Mouse (Mus musculus): Measurements from ENCODE around the gene Myog. TPM values are rescaled to one million over a fixed set of nuclear protein-coding genes. Genes with fewer than 3 reads are reported as not detected.
A peak's percentile ranks its signal among the peaks of the same experiment; 100 is the strongest.
"Not testable (repeated sequence)": the region's sequence is repeated elsewhere in the genome, so short reads cannot be mapped to it uniquely, and the experiment has no call there.

Myog gene
- total RNA-seq (2021) = 10 to 100 TPM; 16.2 to 26.0 TPM
- long read RNA-seq, experiment 1, transcript Myog-201 (3 exons, 1,495 nt) = major isoform, 44 of 48 reads
- long read RNA-seq, experiment 1, partial matches to known transcripts = 0 of 48 reads
- long read RNA-seq, experiment 1, other reads (novel, unspliced or antisense) = 4 of 48 reads
- long read RNA-seq, experiment 2, transcript Myog-201 (3 exons, 1,495 nt) = major isoform, 58 of 63 reads
- long read RNA-seq, experiment 2, partial matches to known transcripts = 5 of 63 reads
- long read RNA-seq, experiment 2, other reads (novel, unspliced or antisense) = 0 of 63 reads

DNA sequence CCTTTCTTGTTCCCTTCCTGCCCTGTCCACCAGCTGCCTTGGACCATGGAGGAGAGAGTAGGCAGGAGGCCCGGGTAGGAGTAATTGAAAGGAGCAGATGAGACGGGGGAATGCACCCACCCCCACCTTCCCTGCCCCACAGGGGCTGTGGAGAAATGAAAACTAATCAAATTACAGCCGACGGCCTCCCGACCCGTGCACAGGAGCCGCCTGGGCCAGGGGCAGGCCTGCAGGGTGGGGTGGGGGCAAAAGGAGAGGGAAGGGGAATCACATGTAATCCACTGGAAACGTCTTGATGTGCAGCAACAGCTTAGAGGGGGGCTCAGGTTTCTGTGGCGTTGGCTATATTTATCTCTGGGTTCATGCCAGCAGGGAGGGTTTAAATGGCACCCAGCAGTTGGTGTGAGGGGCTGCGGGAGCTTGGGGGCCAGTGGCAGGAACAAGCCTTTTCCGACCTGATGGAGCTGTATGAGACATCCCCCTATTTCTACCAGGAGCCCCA is at the start of gene Myog:
Myog (plus strand) TSS at position 392 of the 502 bp plus-strand sequence.
- peak; percentile 75 for DNase-seq

DNA sequence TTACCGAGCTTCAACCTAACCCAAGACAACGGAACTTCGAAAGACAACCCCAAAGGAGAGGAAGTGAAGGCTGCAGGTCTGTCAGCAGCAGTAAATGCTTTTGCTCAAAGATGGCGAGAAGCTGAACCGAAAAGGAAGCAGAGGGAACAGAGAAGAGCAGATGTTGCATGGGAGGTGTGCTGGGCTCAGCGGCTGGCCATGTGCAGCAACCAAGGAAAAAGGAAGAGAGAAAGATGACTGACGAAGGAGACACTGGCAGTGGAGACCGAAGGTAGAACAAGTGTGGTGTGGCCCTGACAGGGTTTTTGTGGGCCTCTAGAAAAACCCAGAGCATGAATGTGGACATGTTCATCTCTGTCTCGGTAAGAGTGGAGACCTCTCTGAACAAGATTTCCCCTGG is 49.1 kb upstream of the Myog start:
- DNase-seq = no peak

DNA sequence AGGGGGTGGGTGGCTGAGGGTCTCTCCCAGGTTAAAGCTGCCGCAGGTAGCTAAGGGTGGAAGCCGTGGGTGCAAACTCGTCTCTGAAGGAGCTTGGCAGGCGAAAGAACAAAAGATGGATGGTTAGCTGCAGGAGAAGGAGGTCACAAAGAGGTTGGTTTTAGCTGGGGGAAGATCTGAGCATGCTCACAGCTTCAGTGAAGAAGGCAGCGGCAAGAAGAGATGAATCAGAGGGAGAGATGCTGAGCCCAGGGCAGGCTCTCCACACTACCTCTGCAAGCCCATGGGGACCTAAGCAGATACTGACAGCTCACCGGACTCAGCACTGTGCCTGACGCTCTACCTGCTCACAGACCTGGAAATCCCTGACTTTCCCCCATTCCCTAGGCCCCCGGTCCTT is 48.5 kb upstream of the Myog start:
- no peak for DNase-seq

DNA sequence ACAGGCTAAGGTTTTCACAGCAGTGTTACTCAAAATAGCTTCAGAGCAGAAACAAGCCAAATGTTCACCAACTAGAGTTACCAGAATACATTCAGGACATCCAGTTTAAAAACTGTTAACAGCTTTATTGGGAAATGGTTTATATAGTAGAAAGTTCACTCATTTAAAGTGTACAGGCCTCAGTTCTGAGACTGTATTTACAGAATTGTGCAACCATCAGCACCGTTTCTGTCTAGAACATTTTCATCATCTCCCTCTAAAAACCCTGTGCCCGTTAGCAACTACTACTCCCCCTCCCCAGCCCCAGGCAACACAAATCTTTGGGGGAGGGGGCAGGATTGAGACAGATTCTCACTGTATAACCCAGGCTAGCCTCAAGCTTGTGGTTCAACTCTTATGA is 47.5 kb upstream of the Myog start:
- no peak for DNase-seq

DNA sequence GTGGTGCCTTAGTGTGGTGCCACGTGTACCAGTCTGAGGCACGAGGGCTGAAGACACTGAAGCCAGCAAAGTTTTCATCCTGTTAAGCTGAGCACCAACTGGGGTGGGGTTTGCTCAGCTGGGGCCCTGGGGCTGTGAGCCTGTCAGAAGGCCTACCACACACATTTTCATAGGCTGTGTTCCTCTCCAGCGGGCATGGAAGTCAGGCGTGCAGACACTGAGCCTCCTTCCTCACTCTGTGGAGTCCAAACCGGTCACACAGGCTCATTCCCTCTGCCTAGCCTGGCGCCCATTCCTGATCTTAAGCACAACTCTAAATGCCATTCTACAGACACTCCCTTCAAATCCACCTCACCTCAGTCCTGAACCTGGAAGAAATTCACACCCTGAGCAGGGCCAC is 46.3 kb upstream of the Myog start:
- DNase-seq = no peak

DNA sequence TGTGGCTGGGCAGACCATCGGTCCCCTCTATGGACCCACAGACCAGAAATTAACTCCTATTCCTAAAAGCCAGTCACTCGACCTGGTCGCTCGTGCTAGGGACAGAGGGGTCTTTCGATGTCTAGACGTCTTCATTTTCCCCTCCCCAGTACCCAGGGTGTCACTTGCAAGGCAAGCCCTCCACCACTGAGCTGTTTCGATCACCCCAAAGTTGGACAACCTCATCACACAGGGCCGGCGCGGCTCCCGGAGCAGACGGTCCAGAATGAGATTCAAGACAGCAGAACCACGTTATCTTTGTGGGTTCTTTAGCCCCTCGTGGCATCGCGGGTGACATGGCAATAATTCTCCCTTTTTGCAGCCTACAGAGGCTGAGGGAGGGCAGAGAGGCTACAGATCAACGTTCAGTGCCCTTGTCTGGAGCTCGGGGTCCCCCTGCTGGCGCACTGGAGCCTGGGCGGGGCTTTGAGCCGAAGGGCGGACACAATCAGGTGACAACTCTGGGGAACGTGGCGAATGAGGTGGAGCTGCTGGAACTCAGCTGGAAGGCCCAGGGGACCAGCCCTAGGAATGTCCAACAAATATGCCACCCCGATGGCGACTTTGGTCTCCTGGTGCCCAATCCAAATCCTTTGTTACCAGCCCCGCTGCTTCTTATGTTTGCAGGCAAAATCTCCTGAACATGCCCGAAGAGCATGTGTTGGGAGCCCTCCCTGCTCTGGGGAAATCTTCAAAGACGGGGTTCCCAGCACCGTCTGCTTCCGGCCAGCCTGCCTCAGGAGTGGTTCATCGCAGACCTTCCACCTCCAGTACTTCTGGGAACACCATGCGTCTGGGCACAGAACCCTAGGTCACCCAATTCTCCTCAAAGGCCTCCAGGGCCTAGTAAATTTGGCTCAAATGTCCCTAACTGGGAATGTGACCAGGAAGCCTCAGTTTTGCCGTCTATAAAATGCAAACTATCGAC is 45.6 kb upstream of the Myog start:
- peak; percentile 79 for DNase-seq

DNA sequence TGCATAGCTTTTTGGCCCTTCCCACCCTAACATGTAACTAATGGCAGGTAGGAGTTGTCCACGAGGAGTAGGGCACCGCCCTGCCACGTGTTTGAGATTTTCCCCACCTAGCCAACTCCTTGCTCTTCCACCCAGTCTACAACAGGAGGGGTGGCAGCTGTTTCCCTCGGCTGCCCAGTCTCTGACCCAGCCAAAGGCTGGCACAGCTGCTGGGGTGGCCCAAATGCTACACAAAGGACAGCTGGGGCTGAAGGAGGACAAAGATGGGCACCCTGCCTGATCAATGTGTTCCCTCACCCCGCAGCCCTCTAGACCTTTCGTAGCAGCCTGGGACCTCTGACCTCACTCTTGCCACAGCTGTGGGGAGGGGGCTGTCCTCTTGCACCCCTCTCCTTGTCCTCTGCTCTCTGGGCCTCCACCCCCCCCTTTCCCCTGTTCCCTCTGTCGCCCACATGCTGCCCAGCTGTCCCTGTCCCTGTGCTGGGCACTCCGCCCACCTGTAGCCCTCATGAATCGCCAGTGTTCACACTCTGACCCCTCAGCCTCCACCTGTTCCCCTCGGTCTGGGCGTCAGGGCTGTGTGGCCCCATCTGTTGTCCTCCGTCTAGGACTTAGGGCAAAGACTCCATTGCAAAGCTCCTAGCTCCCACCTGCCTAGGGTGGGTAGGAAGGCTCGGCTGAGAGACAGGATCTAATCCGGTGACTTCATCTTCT is 44.6 kb upstream of the Myog start:
- DNase-seq = peak; percentile 33

DNA sequence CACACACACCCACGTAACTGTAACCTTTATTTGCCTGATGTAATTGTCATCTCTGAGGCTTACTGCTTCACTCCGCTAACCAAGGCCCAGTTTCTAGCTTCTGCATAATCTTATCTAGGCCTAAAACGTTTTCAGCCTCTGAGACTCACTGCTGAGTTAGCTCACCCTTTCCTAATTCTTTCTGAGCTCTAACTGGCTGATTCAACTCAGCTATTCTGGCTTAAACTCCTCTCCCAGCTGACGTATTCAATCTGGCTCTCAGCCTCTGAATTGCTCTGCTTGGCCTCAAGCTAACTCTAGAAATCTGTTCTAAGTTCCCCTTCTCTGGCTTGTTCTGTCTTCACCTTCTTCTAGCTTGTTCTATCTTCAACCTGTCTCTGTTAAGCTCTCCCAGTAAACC is 43.2 kb upstream of the Myog start:
- no peak for DNase-seq

DNA sequence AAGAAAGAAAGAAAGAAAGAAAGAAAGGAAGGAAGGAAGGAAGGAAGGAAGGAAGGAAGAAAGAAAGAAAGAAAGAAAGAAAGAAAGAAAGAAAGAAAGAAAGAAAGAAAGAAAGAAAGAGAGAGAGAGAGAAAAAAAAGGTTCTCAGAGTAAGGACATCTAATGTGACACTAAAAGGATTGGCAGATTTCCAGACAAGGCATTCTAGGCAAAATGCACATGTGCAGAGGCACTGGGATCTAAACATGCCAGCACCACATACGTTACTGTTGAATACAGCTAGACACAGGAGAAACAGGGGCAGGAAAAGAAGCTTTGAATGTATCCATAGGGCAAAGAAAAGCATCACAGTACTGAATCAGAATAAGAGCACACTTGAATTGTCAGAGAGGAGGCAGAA is 40.1 kb upstream of the Myog start:
- DNase-seq = not testable (repeated sequence)

DNA sequence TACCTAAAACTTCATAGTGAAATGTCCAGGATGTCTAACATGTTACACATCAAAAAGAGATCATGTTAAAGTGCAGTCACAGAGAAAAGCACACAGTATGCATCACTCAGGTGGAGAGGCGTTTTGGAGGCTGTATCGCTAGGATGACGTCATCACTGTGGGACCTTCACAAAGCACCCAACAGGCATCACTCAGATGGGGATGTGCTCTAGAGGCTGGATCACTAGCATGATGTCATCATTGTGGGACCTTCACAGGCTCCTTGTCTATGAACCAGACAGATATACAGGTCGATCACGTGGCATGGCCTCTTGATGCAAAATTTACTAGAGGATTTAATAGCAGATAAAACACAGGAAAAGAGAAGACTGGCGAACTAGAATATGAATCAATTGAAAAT is 25.4 kb upstream of the Myog start:
- DNase-seq = no peak

DNA sequence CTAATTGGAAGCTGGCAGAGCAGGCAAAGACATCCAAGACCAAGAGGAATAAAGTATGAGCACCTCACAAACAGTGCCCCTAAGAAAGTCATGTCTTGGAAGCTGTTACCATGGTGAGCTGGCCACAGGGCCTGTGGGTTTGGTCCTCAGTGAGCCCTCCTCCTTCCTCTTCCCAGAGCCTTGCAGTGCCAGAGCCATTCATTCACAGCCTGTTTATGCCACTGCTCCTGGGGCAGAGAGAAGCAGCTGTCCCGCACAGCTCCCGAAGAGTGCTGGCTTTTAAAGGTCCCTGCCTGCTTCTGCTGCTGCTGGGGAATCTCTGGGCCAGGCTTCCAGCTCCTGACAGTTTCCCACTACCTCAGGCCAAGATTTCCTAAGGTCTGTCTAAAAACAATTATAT is 24.0 kb upstream of the Myog start:
- DNase-seq = no peak

DNA sequence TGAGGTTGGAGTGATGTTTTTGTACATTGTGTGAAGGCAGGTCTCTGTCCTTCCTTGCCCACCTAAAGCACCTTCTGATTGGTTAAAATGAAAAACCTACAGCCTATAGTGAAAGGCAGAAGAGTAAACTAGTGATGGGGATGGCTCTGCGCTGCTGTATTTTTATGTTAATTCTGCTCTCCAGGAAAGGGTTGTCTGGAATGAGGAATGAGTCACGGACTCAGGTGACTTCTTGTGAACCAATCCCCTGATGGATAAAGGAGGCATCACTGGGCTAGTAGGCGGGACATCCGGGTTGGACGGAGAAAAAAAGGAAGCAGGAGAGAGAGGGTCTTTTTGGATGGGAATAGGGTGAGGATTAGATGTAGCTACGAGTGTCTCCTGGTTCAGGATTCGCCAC is 19.8 kb upstream of the Myog start:
- no peak for DNase-seq

DNA sequence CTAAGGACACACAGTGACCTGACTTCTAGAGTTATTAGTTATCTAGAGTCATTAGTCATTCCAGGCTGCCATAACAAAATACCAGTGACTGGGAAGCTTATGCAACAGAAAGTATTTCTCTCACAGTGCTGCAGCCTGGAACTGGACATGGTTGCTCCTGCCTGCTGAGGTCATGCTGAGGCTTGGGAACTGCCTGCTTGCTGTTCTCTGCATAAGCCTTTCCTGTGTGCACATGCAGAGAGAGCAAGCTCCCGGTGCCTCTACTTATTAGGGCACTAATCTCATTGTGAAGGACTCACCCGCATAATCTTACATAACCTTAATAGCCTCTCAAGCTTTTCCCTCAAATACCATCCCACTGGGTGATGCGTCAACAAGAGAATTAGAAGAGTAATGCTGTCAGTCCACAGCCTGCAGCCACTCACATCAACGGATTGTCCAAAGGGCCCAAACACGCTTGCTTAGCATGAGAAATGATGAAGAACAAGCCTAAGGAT is 17.0 kb upstream of the Myog start:
- no peak for DNase-seq

DNA sequence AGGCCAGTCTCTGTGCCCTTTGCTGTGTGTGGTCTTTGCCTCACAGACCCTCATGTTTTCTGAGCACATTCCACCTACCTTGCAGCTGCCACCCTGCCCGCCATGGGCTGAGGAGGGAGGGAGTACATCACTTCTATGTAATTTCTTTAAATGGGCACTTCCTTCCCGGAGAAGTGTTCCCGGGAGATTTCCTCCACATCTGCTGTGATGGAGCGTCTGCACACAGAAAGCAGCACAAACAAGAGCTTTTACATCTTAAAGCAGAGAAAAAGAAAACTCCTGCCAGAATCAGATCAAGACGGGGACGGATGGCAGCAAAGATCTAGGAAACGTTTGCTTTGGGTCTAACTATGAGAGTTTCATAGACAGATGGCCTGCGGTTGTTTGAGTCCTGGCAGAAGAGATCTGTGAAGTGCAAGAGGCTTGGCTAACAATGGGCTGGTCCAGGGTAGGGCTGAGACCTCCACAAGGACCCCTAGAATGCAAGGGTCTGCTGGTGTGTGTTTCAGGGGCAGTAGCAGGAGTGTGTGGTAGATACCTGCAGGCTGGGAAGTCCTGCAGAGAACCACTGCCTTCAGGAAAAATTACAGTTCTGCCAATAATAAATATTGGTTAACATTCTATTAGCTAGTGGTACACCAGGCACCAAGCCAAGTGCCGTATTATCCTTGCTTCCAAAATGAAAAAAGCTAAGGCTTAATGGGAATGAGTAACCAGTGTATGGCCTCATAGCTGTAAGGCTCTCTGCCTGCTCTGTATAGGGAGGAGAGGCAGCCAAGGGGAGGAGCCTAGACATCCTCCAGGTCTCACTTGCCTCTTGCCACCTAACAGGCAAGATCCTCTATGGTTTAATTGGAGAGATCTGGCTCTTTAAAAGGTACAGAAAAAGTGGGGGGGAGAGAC is 16.0 kb upstream of the Myog start:
- DNase-seq = no peak

DNA sequence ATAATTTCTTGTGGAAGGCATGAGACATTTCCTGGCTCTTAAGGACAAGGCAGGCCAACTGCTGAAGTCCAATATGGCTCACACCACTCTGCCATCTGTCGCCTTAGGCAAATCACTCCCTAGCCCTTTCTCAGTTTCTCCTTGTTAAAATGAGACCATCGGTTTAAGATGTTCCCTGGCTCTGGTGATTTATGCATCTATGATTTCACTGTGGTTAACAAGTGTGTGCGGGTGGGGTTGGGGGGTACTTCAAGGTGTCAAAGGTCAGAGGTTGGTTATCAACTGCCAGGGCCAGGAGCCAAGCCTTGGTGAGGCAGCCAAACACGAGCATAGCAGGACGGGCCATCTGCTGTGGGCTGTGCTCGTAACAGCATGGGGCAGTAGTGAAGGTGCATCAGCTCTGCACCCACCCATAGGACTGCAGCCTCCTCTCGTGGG is 15.3 kb upstream of the Myog start:
- peak; percentile 59 for DNase-seq

DNA sequence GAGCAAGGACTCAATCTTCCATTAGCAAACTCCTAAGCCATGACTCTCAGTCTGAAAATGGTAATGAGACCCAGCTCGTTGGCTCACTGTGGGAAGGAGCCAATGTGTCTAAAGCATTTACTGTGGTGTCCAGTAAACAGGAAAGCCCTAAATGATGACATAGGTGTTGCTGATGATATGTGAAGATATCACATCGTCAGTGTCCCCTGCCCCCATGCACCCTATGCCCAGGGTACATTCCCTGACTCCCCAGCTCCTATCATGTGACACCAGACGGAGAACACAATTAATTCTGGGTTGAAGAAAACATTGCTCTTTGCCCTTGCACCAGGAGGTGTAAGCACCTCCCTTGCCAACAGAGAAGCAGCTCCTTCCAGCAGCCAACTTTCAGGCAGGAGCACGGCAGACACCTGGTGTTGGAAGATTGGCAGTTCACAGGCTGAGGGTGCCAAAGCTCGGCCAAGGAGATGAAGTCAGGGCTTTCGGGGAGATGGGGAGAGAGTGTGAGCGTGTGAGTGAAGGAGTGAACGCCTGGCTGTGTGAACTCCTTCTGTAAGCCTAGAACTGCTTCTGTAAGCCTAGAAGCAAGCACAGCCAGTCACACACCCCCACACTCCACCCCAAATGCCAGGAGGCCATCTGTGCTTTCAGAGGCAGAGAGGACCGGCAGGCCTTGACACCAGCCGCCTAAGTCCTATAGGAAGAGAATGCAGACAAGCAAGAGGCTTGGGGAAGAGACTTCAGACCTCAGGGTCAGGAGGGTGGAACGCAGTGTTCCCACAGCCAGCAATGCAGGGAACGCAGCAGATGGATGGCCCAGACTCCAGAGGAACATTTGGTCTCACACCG is 13.9 kb upstream of the Myog start:
- DNase-seq = peak; percentile 68

DNA sequence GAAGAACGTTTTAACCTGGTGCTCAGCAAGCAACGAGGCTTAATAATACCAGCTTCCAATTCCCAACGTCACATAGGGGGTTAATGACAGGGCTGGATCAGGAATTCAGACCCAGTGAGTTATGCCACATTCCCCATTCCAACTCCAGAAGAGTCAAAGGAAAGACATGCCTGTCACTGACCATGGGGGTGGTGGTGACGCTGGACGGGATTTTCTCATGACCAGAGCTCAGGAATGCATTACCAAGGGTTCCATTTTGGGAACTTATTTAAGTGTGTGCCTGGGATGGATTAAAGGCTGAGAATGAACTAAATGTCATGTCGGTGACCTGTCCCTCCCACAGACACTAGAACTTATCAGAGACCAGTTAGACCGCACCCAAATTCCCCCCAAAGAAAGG is 13.0 kb upstream of the Myog start:
- DNase-seq = no peak

DNA sequence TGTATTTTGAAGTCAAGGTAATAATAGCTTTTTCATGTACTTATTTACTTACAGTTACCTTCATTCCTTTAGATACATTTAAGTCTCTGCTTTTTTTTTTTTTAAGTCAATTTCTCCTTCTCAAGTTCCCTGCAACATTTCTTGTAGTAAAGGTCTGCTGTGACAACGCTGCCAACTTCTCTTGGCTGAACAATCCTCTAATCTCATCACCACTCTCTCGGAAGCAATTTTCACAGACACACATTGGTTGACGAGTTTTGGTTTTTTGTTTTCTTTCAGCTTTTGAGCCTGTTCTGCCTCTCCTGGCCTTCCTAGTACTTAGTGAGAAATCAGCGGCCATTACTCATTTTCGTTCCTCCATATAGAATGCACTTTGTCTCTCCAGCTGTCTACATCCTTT is 9.6 kb upstream of the Myog start:
- DNase-seq = no peak

DNA sequence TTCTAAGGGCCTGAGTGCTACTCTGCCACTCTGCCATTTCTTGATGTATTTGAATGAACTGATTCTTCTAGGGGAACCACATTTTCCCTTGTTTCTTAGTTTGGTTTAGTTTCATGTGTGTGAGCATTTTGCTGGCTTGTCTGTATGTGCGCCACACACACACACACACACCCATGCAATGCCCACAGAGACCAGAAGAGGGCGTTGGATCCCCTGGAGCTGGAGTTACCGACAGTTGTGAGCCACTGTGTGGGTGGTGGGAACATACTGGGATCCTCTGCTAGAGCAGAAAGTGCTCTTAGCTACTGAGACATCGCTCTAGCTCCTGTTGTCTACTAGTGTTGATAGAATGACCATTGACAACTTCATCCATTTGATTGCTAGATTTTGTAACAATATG is 8.2 kb upstream of the Myog start:
- DNase-seq = no peak

DNA sequence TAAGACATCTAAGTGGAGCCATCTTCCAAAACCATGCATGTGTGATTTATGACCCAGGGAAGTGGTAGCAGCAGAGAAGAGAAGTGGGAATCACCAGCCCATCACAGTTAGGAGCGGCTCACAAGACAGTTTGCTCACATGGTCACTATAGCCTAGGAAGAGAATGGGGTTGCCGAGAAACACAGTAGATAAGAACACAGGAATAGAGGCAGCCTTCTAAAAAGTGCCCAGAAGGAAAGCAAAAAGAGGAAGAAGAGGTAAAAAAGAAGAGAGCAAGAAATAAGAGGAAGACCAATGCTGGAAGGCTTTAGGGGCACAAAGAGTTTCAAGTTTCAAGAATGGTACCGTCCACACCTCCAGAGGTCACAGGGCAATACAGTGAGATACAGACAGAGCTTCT is 7.4 kb upstream of the Myog start:
- DNase-seq = no peak

Measured in gastrocnemius, postnatal 25 days (tissue).